Mouse (Mus musculus) liver, embryonic 12.5 days (tissue): Measurements from ENCODE around the gene Ppp1r9a. TPM values are rescaled to one million over a fixed set of nuclear protein-coding genes. Genes with fewer than 3 reads are reported as not detected.

Experiments used
- ATAC-seq: fragments of 200-750 bp; cut with Nextera tagmentation; 2 replicates; pipeline ENCODE4 v1.8.0; 2017; ENCODE audit warnings: moderate number of reproducible peaks, mild to moderate bottlenecking, moderate library complexity
- H3K27ac ChIP-seq: fragments of 300-500 bp; sonication (generic); 2 replicates; pipeline ENCODE4 v1.5.1; 2016; ENCODE audit warnings: mild to moderate bottlenecking
- H3K27me3 ChIP-seq: fragments of 300-500 bp; sonication (generic); replicated peaks from 2 replicates; pipeline ENCODE4 v1.6.1; 2016; ENCODE audit warnings: mild to moderate bottlenecking, moderate library complexity
- H3K36me3 ChIP-seq: fragments of 300-500 bp; sonication (generic); 2 replicates; pipeline ENCODE4 v1.6.1; 2016; ENCODE audit warnings: mild to moderate bottlenecking, moderate library complexity
- H3K4me1 ChIP-seq: fragments of 300-500 bp; sonication (generic); 2 replicates; pipeline ENCODE4 v1.6.1; 2016
- H3K4me2 ChIP-seq: fragments of 300-500 bp; sonication (generic); 2 replicates; pipeline ENCODE4 v1.6.1; 2016; ENCODE audit warnings: mild to moderate bottlenecking, moderate library complexity
- H3K4me3 ChIP-seq: fragments of 300-500 bp; sonication (generic); 2 replicates; pipeline ENCODE4 v1.5.1; 2016; ENCODE audit warnings: mild to moderate bottlenecking, moderate library complexity
- H3K9ac ChIP-seq: fragments of 300-500 bp; sonication (generic); 2 replicates; pipeline ENCODE4 v1.6.1; 2016; ENCODE audit warnings: mild to moderate bottlenecking, moderate library complexity
- H3K9me3 ChIP-seq: fragments of 300-500 bp; sonication (generic); replicated peaks from 2 replicates; pipeline ENCODE4 v1.6.1; 2016; ENCODE audit warnings: mild to moderate bottlenecking, moderate library complexity
- WGBS: fragments of 180-500 bp; shearing (Covaris S2); methylation state at CpG from one replicate; pipeline ENCODE4 v1.1.7; 2016; ENCODE audit not compliant: insufficient replicate concordance; 5-methylcytosine and 5-hydroxymethylcytosine counted together
- polyA plus RNA-seq: library from polyadenylated mRNA; unstranded; fragments of >200 nt; fragmentation: Nextera tagmentation; extraction: Ambion mirVana; gene quantifications from 2 replicates; pipeline ENCODE4 v1.2.1, GENCODE M21; 2016

The Ppp1r9a gene
- polyA plus RNA-seq, 1 experiment from 2014 or later, result 7.7 TPM

GRCm38 (mm10) chr6:5172571-5172970, 269.9 kb downstream of the Ppp1r9a start:
- H3K4me2 ChIP-seq, result no peak overlapping the region
- H3K9me3 ChIP-seq, result no peaks in the 10 kb centered on the region
- H3K4me1 ChIP-seq, result peaks cover 8% of the 10 kb centered on the region
- WGBS, result 74% methylated on average over 9 of the region's 9 CpGs
- ATAC-seq, result no peak
- no peak overlapping the region for H3K4me3 ChIP-seq
- no peak overlapping the region for H3K27ac ChIP-seq
- H3K9ac ChIP-seq, result no peak overlapping the region
- H3K27me3 ChIP-seq, result no peaks in the 10 kb centered on the region
- H3K36me3 ChIP-seq, result no peaks in the 10 kb centered on the region

DNA sequence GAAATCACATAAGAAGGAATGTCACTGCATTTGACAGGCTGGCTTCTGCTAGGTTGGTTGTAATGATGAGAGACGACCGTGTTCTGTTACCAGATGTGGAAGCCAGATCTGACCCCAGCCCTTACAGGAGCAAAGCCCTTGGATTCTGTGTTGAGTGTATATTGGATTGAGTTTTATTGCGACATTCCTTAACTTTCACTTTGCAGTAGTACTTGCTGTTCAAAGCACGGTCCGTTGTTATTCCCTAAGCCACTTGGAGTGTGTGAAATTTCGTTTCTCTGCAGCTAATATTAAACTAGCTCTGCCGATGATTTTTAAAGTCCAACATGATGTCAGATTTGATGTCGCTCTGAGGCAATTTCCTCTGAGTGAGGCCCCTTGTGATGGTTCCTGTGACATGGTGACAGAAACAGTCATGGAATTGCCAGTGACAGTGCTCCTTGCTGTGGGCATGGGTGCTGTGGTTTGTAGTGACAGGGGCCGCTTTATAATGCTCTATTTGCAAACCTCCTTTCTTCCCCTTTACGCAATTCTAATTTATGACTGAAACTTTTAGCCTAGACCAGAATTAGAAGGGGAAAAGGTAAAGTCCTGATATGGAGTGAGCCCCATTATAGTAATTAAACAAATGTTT, 271.6 kb downstream of the Ppp1r9a start:
- H3K4me1 ChIP-seq, result peaks cover 5% of the 10 kb centered on the region; the same call in 1 of the 2 replicates
- H3K9me3 ChIP-seq, result no peaks in the 10 kb centered on the region
- H3K9ac ChIP-seq, result no peak overlapping the region
- H3K4me2 ChIP-seq, result no peak overlapping the region
- no peaks in the 10 kb centered on the region for H3K36me3 ChIP-seq
- WGBS, result 65% methylated on average over 10 of the region's 10 CpGs
- no peak overlapping the region for H3K4me3 ChIP-seq
- H3K27me3 ChIP-seq, result no peaks in the 10 kb centered on the region
- no peak for ATAC-seq
- no peak overlapping the region for H3K27ac ChIP-seq

DNA sequence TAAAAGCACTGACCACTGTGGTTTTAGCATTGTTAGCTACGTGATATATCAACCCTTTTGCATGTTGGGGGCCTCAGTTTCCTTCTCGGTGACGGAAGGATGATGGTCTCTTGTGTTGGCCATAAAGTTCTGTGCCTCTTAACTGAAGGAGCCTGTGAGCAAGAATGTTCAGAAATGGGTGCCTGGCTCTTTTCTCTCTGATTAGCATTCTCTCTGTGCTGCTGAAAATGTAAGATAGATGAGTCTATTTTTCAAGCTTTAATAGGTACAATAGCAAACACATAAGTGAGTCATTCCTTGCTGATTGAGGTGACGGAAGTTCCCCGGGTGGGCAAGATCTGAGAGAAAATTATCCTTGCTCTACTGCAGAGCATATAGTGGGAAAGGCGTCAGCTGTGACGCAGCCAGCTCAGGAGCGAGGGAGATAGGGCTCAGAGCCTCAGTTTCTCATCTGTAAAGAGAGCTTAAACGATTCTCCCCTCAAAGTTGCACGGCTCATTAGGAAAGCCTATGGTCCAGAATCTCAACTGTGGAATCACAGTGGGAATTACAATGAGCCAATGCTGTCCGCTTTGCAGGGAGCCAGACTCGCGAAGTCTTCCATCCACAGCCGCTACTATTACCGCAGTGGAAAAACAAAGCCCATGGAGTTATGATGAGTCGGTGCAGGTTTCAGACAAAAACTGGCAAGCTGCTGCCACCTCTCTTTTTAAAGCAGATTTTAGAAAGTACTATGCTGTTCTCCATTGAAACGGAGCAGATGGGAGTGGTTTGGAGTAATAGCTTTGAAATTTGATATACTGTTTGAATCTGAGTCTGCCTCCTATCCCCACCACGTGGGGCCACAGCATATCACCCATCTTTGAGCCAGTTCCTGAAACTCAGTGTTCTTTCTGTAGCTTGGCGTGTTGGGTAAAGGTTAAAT, 275.5 kb downstream of the Ppp1r9a start:
- 67% methylated on average over 19 of the region's 19 CpGs for WGBS
- no peak overlapping the region for H3K4me3 ChIP-seq
- no peak overlapping the region for H3K9ac ChIP-seq
- H3K4me1 ChIP-seq, result 0 out of 2 replicates have a peak, but pooled peaks cover 3% of the 10 kb centered on the region
- no peak for ATAC-seq
- no peaks in the 10 kb centered on the region for H3K27me3 ChIP-seq
- H3K9me3 ChIP-seq, result no peaks in the 10 kb centered on the region
- H3K27ac ChIP-seq, result no peak overlapping the region
- H3K4me2 ChIP-seq, result no peak overlapping the region
- H3K36me3 ChIP-seq, result no peaks in the 10 kb centered on the region

DNA sequence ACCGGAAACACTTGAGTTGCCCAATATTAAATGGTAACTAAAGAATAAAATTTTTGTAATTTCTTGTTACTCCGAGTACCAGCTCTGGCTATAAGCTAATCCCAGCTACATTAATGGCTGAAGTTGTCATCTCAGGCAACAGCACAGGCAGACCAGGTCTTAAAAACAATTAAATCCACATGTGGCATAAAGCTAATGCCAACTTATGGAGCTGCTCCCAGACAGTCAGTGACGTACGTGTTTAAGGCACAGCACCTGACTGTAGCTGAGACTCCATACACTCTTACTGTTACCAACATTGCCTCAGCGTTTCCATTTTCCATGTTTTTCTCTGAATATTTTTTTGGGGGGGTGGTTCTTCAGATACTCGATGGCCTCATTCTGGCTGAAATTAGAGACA, 276.5 kb downstream of the Ppp1r9a start:
- 73% methylated on average over 6 of the region's 6 CpGs for WGBS
- Histone ChIP-seq H3K9ac (no peak overlapping the region), H3K4me3 (no peak overlapping the region), H3K36me3 (no peaks in the 10 kb centered on the region), H3K4me2 (no peak overlapping the region), H3K4me1 (0 out of 2 replicates have a peak, but pooled peaks cover 3% of the 10 kb centered on the region), H3K27me3 (no peaks in the 10 kb centered on the region), H3K9me3 (no peaks in the 10 kb centered on the region), H3K27ac (no peak overlapping the region)
- no peak for ATAC-seq

DNA sequence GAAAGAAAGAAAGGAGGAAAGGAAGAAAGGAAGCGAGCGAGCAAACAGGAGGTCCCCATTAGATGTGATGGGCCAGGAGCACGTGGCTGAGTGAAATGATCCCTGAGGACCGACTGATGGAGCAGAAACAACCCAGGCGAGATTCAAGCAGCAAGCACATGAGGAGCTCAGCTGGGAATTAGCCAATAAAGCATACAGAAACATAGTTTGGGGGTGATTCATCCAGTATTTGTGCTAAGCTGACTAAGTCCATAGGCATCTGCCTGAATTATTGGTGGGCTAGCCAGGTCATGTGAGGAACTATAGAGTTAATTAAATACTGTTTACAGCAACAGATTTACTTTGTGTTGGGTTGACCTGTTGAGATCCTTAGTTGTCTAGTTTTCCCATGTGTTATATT, 277.9 kb downstream of the Ppp1r9a start:
- Histone ChIP-seq H3K4me3 (no peak overlapping the region), H3K9me3 (no peaks in the 10 kb centered on the region), H3K9ac (no peak overlapping the region), H3K27ac (no peak overlapping the region), H3K4me1 (peaks cover 6% of the 10 kb centered on the region), H3K36me3 (no peaks in the 10 kb centered on the region), H3K4me2 (no peak overlapping the region), H3K27me3 (no peaks in the 10 kb centered on the region)
- 66% methylated on average over 5 of the region's 5 CpGs for WGBS
- ATAC-seq, result no peak

DNA sequence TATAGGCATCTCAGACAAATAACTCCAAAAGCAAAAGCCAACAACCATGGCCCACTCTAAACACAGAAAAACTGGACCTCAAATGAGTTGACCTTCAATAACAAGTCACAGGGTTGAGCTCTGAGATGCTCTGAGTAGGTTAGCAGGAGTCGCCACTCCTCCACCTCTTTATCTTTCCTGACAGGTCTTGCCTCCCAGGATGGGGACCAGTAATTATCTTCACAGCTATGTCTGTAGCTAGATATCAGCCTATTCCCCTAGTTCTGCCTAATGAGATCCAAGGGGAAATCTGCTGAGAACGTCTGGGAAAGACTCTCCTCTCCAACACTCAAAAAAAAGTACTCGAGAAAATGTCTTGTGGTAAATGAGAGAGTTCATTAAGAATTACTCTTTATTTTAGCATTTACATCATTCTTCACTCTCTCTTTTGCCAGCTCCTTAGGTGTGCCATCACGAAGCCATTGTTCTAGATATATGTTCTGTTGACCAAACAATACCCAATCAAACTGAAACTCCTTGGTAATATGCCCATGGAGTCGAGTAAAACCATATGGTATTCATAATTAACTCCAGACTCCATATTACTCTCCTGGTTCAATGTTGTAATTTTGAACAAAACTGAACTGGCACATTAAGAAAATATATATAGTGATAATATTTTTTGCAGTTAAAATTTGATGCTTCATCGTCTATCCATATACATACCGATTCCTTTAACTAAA, 283.7 kb downstream of the Ppp1r9a start:
- no peak overlapping the region for H3K27ac ChIP-seq
- H3K4me2 ChIP-seq, result peak overlapping the region; percentile 11
- no peaks in the 10 kb centered on the region; the same call in 1 of the 2 replicates for H3K27me3 ChIP-seq
- no peak overlapping the region for H3K9ac ChIP-seq
- WGBS, result 51% methylated on average over 7 of the region's 7 CpGs
- H3K4me3 ChIP-seq, result no peak overlapping the region
- peaks cover 27% of the 10 kb centered on the region for H3K4me1 ChIP-seq
- ATAC-seq, result peak; percentile 99
- H3K36me3 ChIP-seq, result no peaks in the 10 kb centered on the region
- no peaks in the 10 kb centered on the region for H3K9me3 ChIP-seq

- no peak overlapping the region for H3K4me3 ChIP-seq
- peaks cover 25% of the 10 kb centered on the region for H3K4me1 ChIP-seq
- no peak overlapping the region for H3K27ac ChIP-seq
- no peak for ATAC-seq
- no peaks in the 10 kb centered on the region; the same call in 1 of the 2 replicates for H3K27me3 ChIP-seq
- H3K9me3 ChIP-seq, result no peaks in the 10 kb centered on the region
- H3K4me2 ChIP-seq, result no peak overlapping the region
- no peak overlapping the region for H3K9ac ChIP-seq
- WGBS, result 83% methylated on average over 6 of the region's 6 CpGs
- no peaks in the 10 kb centered on the region for H3K36me3 ChIP-seq
Measured at GRCm38 (mm10) chr6:5187586-5187985, 284.9 kb downstream of the Ppp1r9a start.

DNA sequence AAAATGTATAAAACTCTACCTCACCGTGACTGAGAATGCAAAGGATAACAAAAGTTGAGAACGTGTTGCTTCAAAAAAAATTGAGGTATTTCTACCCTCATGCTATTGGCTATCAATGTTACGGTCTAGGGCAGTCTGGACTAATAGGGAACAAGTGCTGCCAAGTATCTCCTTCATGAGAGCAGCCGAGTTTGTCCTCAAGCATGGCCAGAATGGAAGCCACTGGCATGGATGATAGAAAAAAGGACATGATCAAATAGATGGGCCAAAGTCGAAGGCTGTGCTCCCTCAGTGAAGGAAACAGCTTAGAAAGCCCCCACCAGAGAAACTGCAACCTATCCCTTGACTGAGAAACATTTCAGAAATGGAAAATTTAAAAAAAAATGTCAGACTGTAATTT, 285.3 kb downstream of the Ppp1r9a start:
- Histone ChIP-seq H3K9me3 (no peaks in the 10 kb centered on the region), H3K4me1 (peaks cover 25% of the 10 kb centered on the region), H3K4me3 (no peak overlapping the region), H3K27me3 (no peaks in the 10 kb centered on the region; the same call in 1 of the 2 replicates), H3K4me2 (no peak overlapping the region), H3K27ac (no peak overlapping the region), H3K9ac (no peak overlapping the region), H3K36me3 (no peaks in the 10 kb centered on the region)
- no peak for ATAC-seq
- 69% methylated on average over 5 of the region's 5 CpGs for WGBS

GRCm38 (mm10) chr6:5188938-5189337, 286.2 kb downstream of the Ppp1r9a start:
- Histone ChIP-seq H3K36me3 (no peaks in the 10 kb centered on the region), H3K4me3 (no peak overlapping the region), H3K9me3 (no peaks in the 10 kb centered on the region), H3K9ac (no peak overlapping the region), H3K4me2 (no peak overlapping the region), H3K27me3 (no peaks in the 10 kb centered on the region; the same call in 1 of the 2 replicates), H3K4me1 (peaks cover 25% of the 10 kb centered on the region), H3K27ac (no peak overlapping the region)
- 70% methylated on average over 6 of the region's 6 CpGs for WGBS
- no peak for ATAC-seq

GRCm38 (mm10) chr6:5189507-5189906, 286.8 kb downstream of the Ppp1r9a start:
- Histone ChIP-seq H3K27ac (no peak overlapping the region), H3K27me3 (no peaks in the 10 kb centered on the region; the same call in 1 of the 2 replicates), H3K9me3 (no peaks in the 10 kb centered on the region), H3K4me3 (no peak overlapping the region), H3K4me2 (no peak overlapping the region), H3K9ac (no peak overlapping the region), H3K36me3 (no peaks in the 10 kb centered on the region), H3K4me1 (peaks cover 25% of the 10 kb centered on the region)
- ATAC-seq, result no peak
- 63% methylated on average over 4 of the region's 4 CpGs for WGBS

DNA sequence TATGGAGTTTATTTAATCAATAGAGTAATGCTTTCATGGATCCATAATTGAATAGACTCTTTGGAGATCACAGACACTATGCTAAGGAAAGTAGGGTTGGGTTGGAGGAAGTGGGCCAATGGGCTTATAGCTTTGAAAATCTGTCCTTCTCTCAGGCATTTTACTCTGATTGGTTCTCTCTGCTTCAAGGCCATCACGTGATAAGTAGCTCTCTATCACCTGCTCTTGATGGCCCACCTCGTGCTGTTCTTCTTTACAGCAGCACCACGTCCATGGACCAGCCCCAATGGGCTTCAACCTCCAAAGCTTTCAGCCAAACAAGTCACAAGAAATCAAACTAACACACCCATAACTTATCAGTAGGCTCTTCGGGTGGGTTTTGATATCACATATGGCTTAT, 288.0 kb downstream of the Ppp1r9a start:
- Histone ChIP-seq H3K36me3 (no peaks in the 10 kb centered on the region), H3K4me1 (peaks cover 21% of the 10 kb centered on the region), H3K4me2 (no peak overlapping the region), H3K9ac (no peak overlapping the region), H3K9me3 (no peaks in the 10 kb centered on the region), H3K27ac (no peak overlapping the region), H3K27me3 (peaks cover 3% of the 10 kb centered on the region; the same call in 1 of the 2 replicates), H3K4me3 (no peak overlapping the region)
- no peak for ATAC-seq
- WGBS, result 50% methylated on average over 4 of the region's 4 CpGs
